Mouse (Mus musculus) heart, embryonic 13.5 days (tissue): Measurements from ENCODE around the gene Gnptg. TPM values are rescaled to one million over a fixed set of nuclear protein-coding genes. Genes with fewer than 3 reads are reported as not detected.

ENCODE experiments used
- ATAC-seq: fragments of 200-750 bp; cut with Nextera tagmentation; 2 replicates; pipeline ENCODE4 v1.8.0; 2017; ENCODE audit warnings: moderate TSS enrichment; ENCODE audit not compliant: insufficient number of reproducible peaks, low FRiP score, low TSS enrichment; ENCODE audit errors: extremely low read depth
- H3K27ac ChIP-seq: fragments of 300-500 bp; sonication (generic); replicated peaks from 2 replicates; pipeline ENCODE4 v1.5.1; 2015; ENCODE audit warnings: moderate library complexity, mild to moderate bottlenecking, inconsistent platforms
- H3K27me3 ChIP-seq: fragments of 300-500 bp; sonication (generic); replicated peaks from 2 replicates; pipeline ENCODE4 v1.6.1; 2015; ENCODE audit warnings: mild to moderate bottlenecking, inconsistent platforms
- H3K36me3 ChIP-seq: fragments of 300-500 bp; sonication (generic); 2 replicates; pipeline ENCODE4 v1.6.1; 2015; ENCODE audit warnings: mild to moderate bottlenecking, inconsistent platforms
- H3K4me1 ChIP-seq: fragments of 300-500 bp; sonication (generic); 2 replicates; pipeline ENCODE4 v1.6.1; 2015; ENCODE audit warnings: inconsistent platforms
- H3K4me2 ChIP-seq: fragments of 300-500 bp; sonication (generic); 2 replicates; pipeline ENCODE4 v1.6.1; 2015; ENCODE audit warnings: inconsistent platforms, mild to moderate bottlenecking, moderate library complexity
- H3K4me3 ChIP-seq: fragments of 300-500 bp; sonication (generic); 2 replicates; pipeline ENCODE4 v1.5.1; 2015; ENCODE audit warnings: moderate library complexity, mild to moderate bottlenecking, inconsistent platforms
- H3K9ac ChIP-seq: fragments of 300-500 bp; sonication (generic); 2 replicates; pipeline ENCODE4 v1.6.1; 2015; ENCODE audit warnings: inconsistent platforms, mild to moderate bottlenecking, moderate library complexity
- H3K9me3 ChIP-seq: fragments of 300-500 bp; sonication (generic); 2 replicates; pipeline ENCODE4 v1.6.1; 2016; ENCODE audit warnings: inconsistent platforms
- WGBS: fragments of 180-500 bp; shearing (Covaris S2); methylation state at CpG from one replicate; pipeline ENCODE4 v1.1.7; 2015; ENCODE audit warnings: mixed read lengths; 5-methylcytosine and 5-hydroxymethylcytosine counted together
- microRNA-seq: library from miRNA; unstranded; fragments of <30 nt; microRNA quantifications from one replicate; pipeline ENCODE4, GENCODE M21; 2016
- polyA plus RNA-seq: library from polyadenylated mRNA; unstranded; fragments of >200 nt; fragmentation: Nextera tagmentation; extraction: Ambion mirVana; gene quantifications from 2 replicates; pipeline ENCODE4 v1.2.1, GENCODE M21; 2015

Gene Gnptg
- polyA plus RNA-seq, 1 experiment from 2014 or later = 28.2 TPM

DNA sequence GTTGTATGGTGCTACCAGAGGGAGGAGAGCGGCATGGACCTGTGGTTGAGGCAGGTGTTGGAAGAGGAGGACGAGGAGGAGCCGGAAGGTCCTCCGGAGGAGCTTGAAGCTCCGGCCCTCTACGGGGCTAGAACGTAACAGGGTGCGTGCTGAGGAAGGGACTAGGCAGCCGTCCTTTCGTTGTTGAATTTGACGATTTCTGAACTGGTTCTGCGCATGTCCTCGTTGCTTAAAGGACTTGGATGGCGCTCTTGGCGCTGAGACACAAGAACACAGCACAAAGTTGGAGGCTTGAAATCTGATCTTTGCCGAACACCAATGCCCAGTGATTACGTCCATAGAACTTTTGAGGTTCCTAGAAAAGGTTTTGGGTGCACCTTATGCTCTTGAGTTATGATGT, 55.0 kb downstream of the Gnptg start:
- peak overlapping the region; percentile 91 for H3K27ac ChIP-seq
- H3K27me3 ChIP-seq = peaks cover 24% of the 10 kb centered on the region
- 8% methylated on average over 17 of the region's 17 CpGs for WGBS
- no peak for ATAC-seq
- peaks cover 7% of the 10 kb centered on the region; the same call in 1 of the 2 replicates for H3K36me3 ChIP-seq
- peak overlapping the region; percentile 90 for H3K4me2 ChIP-seq
- no peaks in the 10 kb centered on the region for H3K9me3 ChIP-seq
- peaks cover 42% of the 10 kb centered on the region for H3K4me1 ChIP-seq
- H3K9ac ChIP-seq = peak overlapping the region; percentile 88
- peak overlapping the region; percentile 74 for H3K4me3 ChIP-seq

DNA sequence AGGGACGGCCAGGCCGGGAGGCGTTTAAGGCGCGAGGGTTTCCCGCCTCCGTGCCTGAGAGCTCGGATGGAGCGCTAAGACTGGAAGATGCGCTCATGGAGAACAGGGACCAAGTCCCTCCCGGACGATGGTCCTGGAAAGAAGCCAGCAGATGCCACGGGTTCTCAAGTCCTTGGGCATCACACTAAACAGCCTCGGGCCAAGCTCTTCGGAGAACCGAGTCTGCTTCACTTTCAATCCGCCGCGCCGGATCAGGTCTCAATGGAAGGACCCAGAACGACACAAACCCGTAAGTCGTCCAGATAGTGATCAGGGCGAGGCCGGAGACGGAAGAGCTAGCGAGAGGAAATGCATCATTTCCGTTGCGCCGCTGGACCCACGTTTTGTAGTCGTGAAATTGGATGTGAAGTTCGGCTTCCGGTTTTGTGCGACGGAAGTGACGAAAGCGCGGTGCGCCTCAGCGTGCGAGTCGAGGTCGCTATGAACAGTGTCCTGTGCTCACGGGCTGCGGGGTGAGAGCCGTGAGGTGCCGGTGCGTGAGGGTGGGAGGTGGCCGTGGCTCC, 55.7 kb downstream of the Gnptg start, which contains the start of gene BC003965:
BC003965 (plus strand) TSS at position 426 of the 563 bp plus-strand sequence.
- Histone ChIP-seq H3K27me3 (peaks cover 29% of the 10 kb centered on the region), H3K9me3 (no peaks in the 10 kb centered on the region), H3K4me2 (peak within 1 kb of the TSS; percentile 90), H3K36me3 (peaks cover 7% of the 10 kb centered on the region; the same call in 1 of the 2 replicates), H3K4me3 (peak within 1 kb of the TSS; percentile 74), H3K9ac (peak within 1 kb of the TSS; percentile 88), H3K27ac (peak within 1 kb of the TSS; percentile 91), H3K4me1 (peaks cover 35% of the 10 kb centered on the region)
- peak; percentile 62 for ATAC-seq
- WGBS = under 1% methylated on average over 50 of the region's 50 CpGs

Small RNAs within 50 kb of the gene (microRNA-seq; reads per million reads assigned to microRNA genes)
- not detected for gene Mir3547

Other genes with a start within 250 kb of the Gnptg start
- 4.0 and 4.4 TPM in 2 replicates for gene Cramp1l, start 224.3 kb downstream of the Gnptg start, polyA plus RNA-seq
- 11.7 and 13.4 TPM in 2 replicates for gene Ift140, start 224.0 kb downstream of the Gnptg start, polyA plus RNA-seq
- gene Tmem204, start 156.5 kb downstream of the Gnptg start, polyA plus RNA-seq = 18.0 and 19.4 TPM in 2 replicates
- gene Telo2, start 124.2 kb downstream of the Gnptg start, polyA plus RNA-seq = 25.1 and 29.0 TPM in 2 replicates
- gene Ptx4, start 119.4 kb downstream of the Gnptg start, polyA plus RNA-seq = 0.11 and 0.15 TPM in 2 replicates
- gene Clcn7, start 106.7 kb downstream of the Gnptg start, polyA plus RNA-seq = 15.7 and 17.9 TPM in 2 replicates
- gene Ccdc154, start 77.7 kb downstream of the Gnptg start, polyA plus RNA-seq = not detected in 2 replicates
- 0.27 and 0.28 TPM in 2 replicates for gene Gm38655, start 64.7 kb downstream of the Gnptg start, polyA plus RNA-seq
- 22.0 and 25.2 TPM in 2 replicates for gene BC003965, start 55.6 kb downstream of the Gnptg start, polyA plus RNA-seq
- gene Unkl, start 51.7 kb downstream of the Gnptg start, polyA plus RNA-seq = 4.3 and 4.5 TPM in 2 replicates
- gene Tsr3, start within 50 bp of the Gnptg start, polyA plus RNA-seq = 27.4 and 31.7 TPM in 2 replicates
- gene Baiap3, start 16.2 kb upstream of the Gnptg start, polyA plus RNA-seq = 0.57 and 0.69 TPM in 2 replicates
- 372 and 379 TPM in 2 replicates for gene Ube2i, start 34.5 kb upstream of the Gnptg start, polyA plus RNA-seq
- 0.16 TPM in 1 of 2 replicates, not detected in the other for gene Prss34, start 58.3 kb upstream of the Gnptg start, polyA plus RNA-seq
- not detected in 2 replicates for gene Prss28, start 68.5 kb upstream of the Gnptg start, polyA plus RNA-seq
- gene Prss29, start 78.5 kb upstream of the Gnptg start, polyA plus RNA-seq = not detected in 2 replicates
- not detected in 2 replicates for gene Tpsab1, start 105.4 kb upstream of the Gnptg start, polyA plus RNA-seq
- gene Tpsb2, start 126.2 kb upstream of the Gnptg start, polyA plus RNA-seq = not detected in 2 replicates
- 0.78 TPM in 1 of 2 replicates, not detected in the other for gene Tpsg1, start 129.1 kb upstream of the Gnptg start, polyA plus RNA-seq
- 6.5 and 8.1 TPM in 2 replicates for gene Cacna1h, start 193.7 kb upstream of the Gnptg start, polyA plus RNA-seq
- 0.23 and 0.47 TPM in 2 replicates for gene Tekt4, start 214.5 kb upstream of the Gnptg start, polyA plus RNA-seq